Mouse (Mus musculus) ZHBTc4 (cell line): ENCODE measurements around the gene Gm20388.

Experiments
- DNase-seq: peaks from one replicate; pipeline ENCODE4 v3.0.0-alpha.2; 2011; ENCODE audit warnings: low read depth, low spot score

Gene Gm20388

GRCm38 (mm10) chr8:124257363-124257762 is 4346.7 kb downstream of the Gm20388 start:
- DNase-seq = no peak

DNA sequence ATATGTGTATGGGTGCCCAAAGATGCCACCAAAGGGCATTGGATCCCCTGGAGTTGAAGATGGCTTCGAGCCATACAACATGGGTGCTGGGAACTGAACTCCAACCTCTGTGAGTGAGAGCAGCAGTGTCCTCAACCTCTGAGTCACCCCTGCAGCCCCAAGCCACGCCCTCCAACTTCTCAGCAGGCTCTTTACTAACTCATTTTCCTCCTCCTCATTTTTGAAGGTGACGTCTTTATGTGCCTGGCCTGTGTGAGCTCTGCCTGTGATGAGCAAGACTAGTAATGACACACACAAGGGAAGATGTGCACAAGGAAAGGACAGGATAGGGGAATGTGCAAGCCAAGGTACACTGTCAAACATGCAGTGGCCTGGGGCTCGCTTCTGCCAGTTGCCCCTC is 4348.5 kb downstream of the Gm20388 start:
- no peak for DNase-seq

GRCm38 (mm10) chr8:124259925-124260324 is 4349.3 kb downstream of the Gm20388 start:
- DNase-seq = no peak

- no peak for DNase-seq
Observed at GRCm38 (mm10) chr8:124260371-124260770, 4349.7 kb downstream of the Gm20388 start.

DNA sequence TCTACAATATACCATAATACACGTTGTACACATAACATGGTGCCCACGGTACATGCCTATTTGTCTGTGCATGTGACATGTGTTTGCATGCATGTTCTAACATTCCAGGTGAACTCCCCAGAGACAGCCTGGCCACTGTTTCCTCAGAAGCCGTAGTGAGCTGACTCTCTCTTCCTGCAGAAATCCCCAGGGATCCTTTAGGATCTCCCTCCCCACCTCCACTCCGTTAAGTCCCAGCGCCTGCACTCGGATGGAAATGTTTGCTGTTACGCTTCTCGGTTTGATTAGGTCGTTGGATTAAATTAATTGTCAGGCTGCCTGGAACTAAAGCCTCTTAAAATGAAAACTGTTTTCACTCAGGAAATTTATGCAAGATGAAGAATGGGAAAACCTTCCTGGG is 4352.4 kb downstream of the Gm20388 start:
- DNase-seq = no peak

DNA sequence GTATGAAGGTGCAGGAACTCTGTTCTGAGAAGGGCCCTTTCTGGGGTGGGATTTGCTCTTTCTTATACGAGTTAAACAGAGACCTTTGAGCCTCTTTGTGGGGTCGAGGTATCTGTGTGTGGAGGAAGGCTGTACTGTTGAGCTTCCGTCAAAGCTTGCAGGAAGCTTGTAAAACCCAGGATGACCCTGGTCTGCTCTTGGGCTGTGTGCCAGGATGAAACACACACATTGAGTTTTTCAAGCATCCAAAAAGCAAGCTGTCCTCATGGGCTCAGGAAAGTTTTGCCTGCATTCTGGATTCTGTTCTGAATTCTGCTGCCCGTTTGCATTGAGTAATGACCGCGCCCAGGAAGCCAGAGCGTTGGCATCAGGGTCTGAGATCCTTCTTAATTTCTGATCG is 4353.4 kb downstream of the Gm20388 start:
- DNase-seq = no peak

GRCm38 (mm10) chr8:124264671-124265070 is 4354.0 kb downstream of the Gm20388 start:
- DNase-seq = no peak

DNA sequence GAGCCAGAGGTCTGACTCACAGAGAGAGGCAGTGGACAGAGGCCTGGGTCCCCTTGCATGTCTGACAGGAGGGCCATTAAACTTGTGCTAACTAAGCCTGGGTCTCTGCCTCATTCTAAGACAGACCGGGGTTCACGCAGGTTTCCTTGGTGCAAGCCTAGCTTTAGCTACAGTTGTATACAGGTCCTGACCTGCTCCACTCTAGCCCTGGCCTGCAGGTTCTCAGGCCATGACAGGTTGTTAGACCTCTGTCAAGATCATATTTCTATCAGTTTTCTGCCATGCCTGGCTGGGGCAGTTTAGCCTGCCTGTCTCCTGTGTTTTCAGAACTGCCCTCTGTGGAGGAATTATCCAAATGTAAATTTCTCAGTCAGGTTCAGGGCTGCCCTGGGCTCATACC is 4354.5 kb downstream of the Gm20388 start:
- DNase-seq = no peak

GRCm38 (mm10) chr8:124265798-124266197 is 4355.2 kb downstream of the Gm20388 start:
- peak; percentile 31 for DNase-seq

DNA sequence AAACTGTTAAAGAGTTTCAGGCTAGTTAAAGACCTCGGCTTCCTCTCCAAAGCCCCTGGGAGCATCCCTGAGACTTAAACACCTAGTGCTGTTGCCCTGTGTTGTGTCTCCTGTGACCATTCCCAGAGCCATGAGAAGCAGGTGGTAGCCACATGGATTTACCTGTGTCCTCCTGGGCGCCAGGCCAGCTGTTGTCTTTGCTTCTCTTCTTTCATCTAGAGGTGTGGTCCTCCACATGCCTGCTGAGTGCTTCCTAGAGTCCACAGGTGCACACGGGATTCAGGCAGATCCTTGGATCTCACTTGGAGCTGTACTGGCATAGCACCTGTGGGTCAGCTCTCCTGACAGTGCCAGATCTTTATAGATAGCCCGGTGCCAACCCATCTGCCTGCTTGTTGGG is 4356.6 kb downstream of the Gm20388 start:
- DNase-seq = no peak

- DNase-seq = no peak
Observed at GRCm38 (mm10) chr8:124270504-124270903, 4359.9 kb downstream of the Gm20388 start.

- DNase-seq = no peak
Observed at GRCm38 (mm10) chr8:124270904-124271303, 4360.3 kb downstream of the Gm20388 start.

DNA sequence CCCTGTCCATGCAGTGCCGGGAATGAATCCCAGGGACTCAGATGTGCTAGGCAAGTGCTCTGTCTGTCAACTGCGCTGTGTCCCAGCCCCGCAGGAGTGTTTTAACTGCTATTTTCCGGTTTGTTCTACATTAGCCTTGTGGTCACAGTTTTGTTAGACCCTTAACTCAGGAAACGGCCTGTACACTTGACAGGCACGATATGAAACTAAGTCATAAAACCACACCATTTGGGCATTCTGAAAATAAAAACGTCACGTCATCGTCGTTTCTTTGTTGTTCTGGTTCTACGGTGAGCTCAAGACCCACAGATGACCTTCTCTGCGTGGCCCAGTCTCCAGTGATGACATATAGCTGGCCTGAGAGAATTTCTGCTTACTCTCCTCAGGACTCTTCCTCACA is 4360.9 kb downstream of the Gm20388 start:
- no peak for DNase-seq

- no peak for DNase-seq
Observed at GRCm38 (mm10) chr8:124272792-124273191, 4362.2 kb downstream of the Gm20388 start.

GRCm38 (mm10) chr8:124273606-124274218 is 4363.1 kb downstream of the Gm20388 start:
- peak; percentile 79 for DNase-seq

DNA sequence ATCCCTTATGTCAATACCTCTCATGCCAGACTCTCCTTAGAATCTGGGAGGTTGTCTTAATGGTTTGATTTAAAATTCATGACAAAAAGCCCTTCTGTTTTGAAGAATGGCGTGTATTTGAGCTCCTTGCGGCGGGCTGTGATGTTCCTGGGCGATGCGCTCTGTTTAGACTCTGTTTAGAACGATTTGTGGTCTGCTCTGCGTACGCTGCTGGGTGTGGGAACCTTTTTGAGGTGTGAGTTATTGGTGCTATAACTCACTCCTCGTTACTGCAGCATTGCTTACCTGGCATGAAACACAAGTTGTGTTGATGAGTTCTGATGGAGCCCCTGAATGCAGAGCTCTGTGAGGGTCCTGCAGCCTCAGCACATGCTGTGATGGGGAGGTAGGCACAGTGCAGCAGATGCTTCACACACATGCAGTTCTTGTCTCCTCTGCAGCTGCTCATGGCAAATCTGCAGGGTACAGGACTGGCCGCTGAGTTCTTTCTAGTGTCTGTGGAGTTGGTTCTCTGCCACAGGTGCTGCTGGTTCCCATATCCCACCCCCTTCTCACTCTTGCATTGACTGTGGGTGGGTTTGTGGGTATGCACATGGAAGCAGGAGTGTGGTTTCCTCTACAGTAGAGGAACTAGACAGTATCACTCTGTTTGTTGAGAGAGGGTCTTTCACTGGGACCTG is 4363.9 kb downstream of the Gm20388 start:
- DNase-seq = no peak

DNA sequence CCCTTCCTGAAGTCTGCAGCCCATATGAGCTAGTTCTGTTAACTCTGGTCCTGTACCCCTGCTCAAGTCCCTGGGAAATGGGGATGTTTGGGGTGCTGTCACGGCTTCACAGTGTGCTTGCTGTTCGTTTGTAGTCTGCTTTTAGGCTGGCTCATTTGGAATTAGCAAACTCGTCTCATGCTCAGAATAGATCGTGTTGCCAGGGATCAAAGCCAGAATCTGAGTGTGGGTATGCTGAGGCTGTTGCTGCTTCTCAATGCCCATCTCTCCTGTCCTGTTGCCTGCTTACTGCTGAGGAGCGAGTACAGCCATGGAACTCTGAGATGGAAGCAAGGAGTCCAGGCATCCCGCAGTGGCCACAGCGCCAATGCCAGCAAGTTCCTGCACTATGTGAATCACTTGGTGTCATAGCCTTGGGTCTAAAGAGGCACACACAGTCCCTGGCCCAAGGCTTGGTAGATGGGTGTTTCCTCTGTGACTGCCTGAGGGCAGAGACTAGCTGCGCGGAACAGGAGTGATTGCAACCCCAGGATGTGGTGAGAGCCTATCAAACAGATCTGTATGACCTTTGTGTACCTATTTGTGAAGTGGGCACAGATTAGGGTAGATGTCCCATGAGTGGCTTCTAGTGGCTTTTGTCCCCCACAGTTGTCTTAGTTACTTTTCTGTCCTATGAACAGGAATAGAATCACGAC is 4364.9 kb downstream of the Gm20388 start:
- no peak for DNase-seq

- DNase-seq = peak; percentile 21
Observed at GRCm38 (mm10) chr8:124277951-124278910, 4367.6 kb downstream of the Gm20388 start.

DNA sequence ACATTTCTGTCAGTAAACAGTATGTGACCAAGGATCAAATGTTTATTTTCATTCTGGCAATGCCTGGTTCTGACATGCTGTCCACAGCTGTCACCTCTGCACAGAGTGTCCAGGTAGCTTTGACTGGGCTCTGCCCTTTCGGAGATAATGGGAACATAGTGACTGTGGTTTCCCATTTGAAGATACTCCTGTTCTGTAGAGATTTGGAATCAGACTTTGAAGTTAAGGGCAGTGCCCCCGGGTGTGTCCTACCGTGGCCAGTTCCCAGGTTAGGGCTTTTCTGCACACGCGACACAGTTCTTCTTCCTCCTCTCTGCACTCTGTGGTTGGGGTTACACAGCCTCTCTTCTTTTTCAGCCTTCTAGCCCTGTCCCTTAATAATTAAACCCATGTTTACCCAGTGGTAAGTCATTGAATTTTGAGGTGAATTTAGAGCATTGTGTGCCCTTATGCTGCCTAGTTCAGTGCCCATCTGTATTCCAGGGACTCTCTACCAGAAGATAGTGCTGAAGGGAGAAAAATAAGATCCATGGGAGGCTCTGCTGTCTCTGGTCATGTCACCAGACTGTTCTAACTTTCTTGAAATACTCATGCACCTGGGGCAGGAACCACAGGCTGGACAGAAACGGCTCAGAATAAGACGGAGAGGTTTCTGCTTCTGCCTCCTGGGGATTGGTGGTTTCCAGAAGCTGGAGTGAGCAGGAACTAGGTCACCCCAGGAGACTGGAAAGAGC is 4368.5 kb downstream of the Gm20388 start:
- DNase-seq = no peak

GRCm38 (mm10) chr8:124279690-124279985 is 4369.0 kb downstream of the Gm20388 start:
- DNase-seq = no peak
